27 mouse cellular contexts compared by ENCODE assay signal in genomic region chr2:7378736-7379135, GRCm38 (mm10).
DNase-seq lines count a peak whose midpoint lies in the region; ATAC-seq and TF ChIP-seq lines count a peak whose summit lies in the region.
"Had no signal": no experiment of that assay in that cellular context is flagged by ENCODE, and none has a peak within 500 bp of the region (broad histone marks: within the 10 kb centered on the region; RNA-seq: fewer than 3 reads in every experiment).

No protein-coding gene starts in this region.

- 22% methylated on average over 1 of the region's 1 CpGs for WGBS in embryonic facial prominence, embryonic 14.5 days
- 52% methylated on average over 1 of the region's 1 CpGs for WGBS in embryonic facial prominence, embryonic 10.5 days
- 23% methylated on average over 1 of the region's 1 CpGs for WGBS in heart, embryonic 15.5 days

- no peak overlapping the region for H3K4me2 ChIP-seq in embryonic facial prominence, embryonic 14.5 days (ENCODE audit: low read depth, low read length)
- H3K4me2 ChIP-seq in heart, embryonic 15.5 days: no peak overlapping the region
- H3K4me2 ChIP-seq: embryonic facial prominence, embryonic 12.5 days; forebrain, embryonic 12.5 days; forebrain, embryonic 15.5 days; heart, embryonic 11.5 days; hindbrain, embryonic 14.5 days had no signal

- no peak for TF ChIP-seq CTCF in layer of hippocampus, adult 2 months (conservative IDR thresholded peaks at IDR 0.05)

- ATAC-seq in embryonic facial prominence, embryonic 14.5 days (ENCODE audit: low read depth): no peak
- ATAC-seq in heart, embryonic 15.5 days (replicated peaks; ENCODE audit: insufficient number of reproducible peaks, insufficient read depth, low FRiP score, low read depth): no peak
- ATAC-seq: activated CD4-positive, CD25-positive, alpha-beta regulatory T cell, adult 4 months; forebrain, embryonic 15.5 days; hindbrain, postnatal 0 days; inflammation-experienced regulatory T-cells, adult 6 months; intestine, embryonic 16.5 days had no signal

- no peaks in the 10 kb centered on the region for H3K9me3 ChIP-seq in embryonic facial prominence, embryonic 14.5 days (ENCODE audit: control insufficient read depth, low read length)
- H3K9me3 ChIP-seq in embryonic facial prominence, embryonic 10.5 days: no peaks in the 10 kb centered on the region
- H3K9me3 ChIP-seq in heart, embryonic 15.5 days (replicated peaks): no peaks in the 10 kb centered on the region
- H3K9me3 ChIP-seq: embryonic facial prominence, embryonic 12.5 days; forebrain, embryonic 12.5 days; forebrain, embryonic 15.5 days had no signal

- H3K36me3 ChIP-seq in embryonic facial prominence, embryonic 14.5 days (ENCODE audit: control insufficient read depth, insufficient read depth, low read length): no peaks in the 10 kb centered on the region
- H3K36me3 ChIP-seq in embryonic facial prominence, embryonic 10.5 days (replicated peaks): no peaks in the 10 kb centered on the region
- H3K36me3 ChIP-seq in heart, embryonic 15.5 days: no peaks in the 10 kb centered on the region
- H3K36me3 ChIP-seq: embryonic facial prominence, embryonic 12.5 days; forebrain, embryonic 12.5 days; forebrain, embryonic 15.5 days had no signal

- intact Hi-C loops in heart, postnatal 14 days (cut with DNase I): no loop called here

- no peak overlapping the region for H3K9ac ChIP-seq in embryonic facial prominence, embryonic 14.5 days (ENCODE audit: low read depth, low read length)
- no peak overlapping the region for H3K9ac ChIP-seq in heart, embryonic 15.5 days
- H3K9ac ChIP-seq: embryonic facial prominence, embryonic 12.5 days; forebrain, embryonic 12.5 days; forebrain, embryonic 15.5 days; hindbrain, embryonic 14.5 days had no signal

- no peaks in the 10 kb centered on the region for H3K27me3 ChIP-seq in embryonic facial prominence, embryonic 14.5 days (replicated peaks; ENCODE audit: control insufficient read depth, insufficient read depth, low read length)
- no peaks in the 10 kb centered on the region for H3K27me3 ChIP-seq in embryonic facial prominence, embryonic 10.5 days (replicated peaks; ENCODE audit: low read depth, poor library complexity, severe bottlenecking)
- H3K27me3 ChIP-seq in heart, embryonic 15.5 days: no peaks in the 10 kb centered on the region
- H3K27me3 ChIP-seq: embryonic facial prominence, embryonic 12.5 days; forebrain, embryonic 12.5 days; forebrain, embryonic 15.5 days had no signal

- no peak overlapping the region for H3K4me3 ChIP-seq in embryonic facial prominence, embryonic 14.5 days (ENCODE audit: low read depth, low read length)
- H3K4me3 ChIP-seq in embryonic facial prominence, embryonic 10.5 days: no peak overlapping the region
- H3K4me3 ChIP-seq in heart, embryonic 15.5 days: no peak overlapping the region
- no peak overlapping the region for H3K4me3 ChIP-seq in layer of hippocampus, adult 2 months
- H3K4me3 ChIP-seq: embryonic facial prominence, embryonic 12.5 days; erythroblast, embryonic 14.5 days; forebrain, embryonic 12.5 days; forebrain, embryonic 15.5 days; gastrocnemius, adult 2 months; heart, adult 2 months had no signal

- peak; percentile 48 for DNase-seq in embryonic facial prominence, embryonic 14.5 days (ENCODE audit: low spot score)
- no peak for DNase-seq in embryonic facial prominence, embryonic 10.5 days (ENCODE audit: low spot score)
- DNase-seq in heart, postnatal 14 days: no peak
- no peak for DNase-seq in layer of hippocampus, adult 2 months (ENCODE audit: low spot score in 2 of 2)
- no peak for DNase-seq in layer of hippocampus, postnatal 10 days (ENCODE audit: low spot score in 2 of 2)
- DNase-seq: adrenal gland, adult 8-10 months; adrenal gland, postnatal 25 days; cerebellum, adult 18-20 months; cerebellum, adult 9-10 months; cerebellum, postnatal 14 days; gastrocnemius, adult 2 months; gastrocnemius, postnatal 14 days; heart, adult 2 months; heart, postnatal 10 days; heart, postnatal 4 days; kidney, adult 18-20 months had no signal

- H3K27ac ChIP-seq in embryonic facial prominence, embryonic 14.5 days (replicated peaks; ENCODE audit: low read depth, low read length): no peak overlapping the region
- H3K27ac ChIP-seq in embryonic facial prominence, embryonic 10.5 days (replicated peaks): no peak overlapping the region
- H3K27ac ChIP-seq in heart, embryonic 15.5 days: 0 out of 2 replicates have a peak overlapping the region, but pooled peaks have one; percentile 12
- H3K27ac ChIP-seq in layer of hippocampus, adult 2 months: peak overlapping the region; percentile 81
- H3K27ac ChIP-seq: embryonic facial prominence, embryonic 12.5 days; forebrain, embryonic 12.5 days; forebrain, embryonic 15.5 days; gastrocnemius, adult 2 months; heart, adult 2 months; hindbrain, embryonic 14.5 days; hindbrain, postnatal 0 days had no signal

- no peaks in the 10 kb centered on the region for H3K4me1 ChIP-seq in embryonic facial prominence, embryonic 14.5 days (ENCODE audit: control insufficient read depth, insufficient read depth, low read length)
- H3K4me1 ChIP-seq in embryonic facial prominence, embryonic 10.5 days: no peaks in the 10 kb centered on the region
- H3K4me1 ChIP-seq in heart, embryonic 15.5 days (replicated peaks): peaks cover 6% of the 10 kb centered on the region; the same call in 1 of the 2 replicates
- H3K4me1 ChIP-seq: embryonic facial prominence, embryonic 12.5 days; forebrain, embryonic 12.5 days; forebrain, embryonic 15.5 days had no signal

Comparison
In these comparisons a context has a peak if more than half of its experiments do, and no peak if none do; other contexts are left out.
1. H3K27ac ChIP-seq: peak in heart, embryonic 15.5 days (single experiment) and layer of hippocampus, adult 2 months (single experiment); none in embryonic facial prominence, embryonic 14.5 days (single experiment) and embryonic facial prominence, embryonic 10.5 days (single experiment).